Mouse (Mus musculus): ENCODE measurements around the gene Timp2. TPM values are rescaled to one million over a fixed set of nuclear protein-coding genes. Genes with fewer than 3 reads are reported as not detected.
A peak's percentile ranks its signal among the peaks of the same experiment; 100 is the strongest.

The Timp2 gene
- polyA plus RNA-seq, 1 experiment from 2014 or later = 88.4 TPM

DNA sequence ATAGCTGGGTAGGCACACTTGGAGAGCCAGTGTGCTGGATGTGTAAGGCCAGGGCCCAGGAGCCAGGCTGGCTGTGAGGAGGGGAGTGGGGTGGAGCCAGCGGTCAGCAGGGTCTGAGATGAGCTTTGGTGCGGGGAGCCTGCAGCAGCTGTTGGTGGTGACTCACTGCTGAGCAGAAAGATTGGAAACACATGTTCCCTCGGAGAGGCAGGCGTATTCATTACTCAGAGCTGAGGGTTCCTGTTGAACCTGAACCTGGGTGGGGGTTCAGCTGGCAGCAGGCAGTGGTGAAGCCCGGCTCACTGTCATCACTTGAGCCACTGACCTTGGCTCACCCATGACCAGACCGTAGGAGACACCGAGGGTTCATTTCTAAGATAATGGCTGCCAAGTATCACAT, 9.6 kb upstream of the Timp2 start:
- Histone ChIP-seq H3K36me3 (ENCODE audit: insufficient read depth, low read length) (no peaks in the 10 kb centered on the region), H3K4me2 (ENCODE audit: low read length) (no peak overlapping the region), H3K9me3 (replicated peaks; ENCODE audit: low read length) (no peaks in the 10 kb centered on the region), H3K27me3 (ENCODE audit: insufficient read depth, low read length) (no peaks in the 10 kb centered on the region), H3K9ac (ENCODE audit: low read depth, low read length) (no peak overlapping the region), H3K4me1 (replicated peaks; ENCODE audit: insufficient read depth, low read length) (peaks cover 26% of the 10 kb centered on the region), H3K4me3 (replicated peaks; ENCODE audit: low read depth, low read length) (no peak overlapping the region), H3K27ac (peak overlapping the region; percentile 47; the same call in 1 of the 2 replicates)
- WGBS = 37% methylated on average over 7 of the region's 7 CpGs
- peak; percentile 87 for DNase-seq (ENCODE audit: low spot score)
- TF ChIP-seq CTCF (IDR thresholded peaks at IDR 0.05; ENCODE audit: low read depth) = no peak
- peak; percentile 23 for ATAC-seq (replicated peaks; ENCODE audit: low FRiP score, low read depth)

- H3K9ac ChIP-seq (ENCODE audit: low read depth, low read length) = no peak overlapping the region
- DNase-seq (ENCODE audit: low spot score) (no peak), ATAC-seq (replicated peaks; ENCODE audit: low FRiP score, low read depth) (no peak)
- H3K36me3 ChIP-seq (ENCODE audit: insufficient read depth, low read length) = no peaks in the 10 kb centered on the region
- peaks cover 26% of the 10 kb centered on the region for H3K4me1 ChIP-seq (replicated peaks; ENCODE audit: insufficient read depth, low read length)
- H3K27ac ChIP-seq = no peak overlapping the region
- H3K27me3 ChIP-seq (ENCODE audit: insufficient read depth, low read length) = no peaks in the 10 kb centered on the region
- H3K4me3 ChIP-seq (replicated peaks; ENCODE audit: low read depth, low read length) = no peak overlapping the region
- TF ChIP-seq CTCF (IDR thresholded peaks at IDR 0.05; ENCODE audit: low read depth) = no peak
- no peaks in the 10 kb centered on the region for H3K9me3 ChIP-seq (replicated peaks; ENCODE audit: low read length)
- WGBS = 80% methylated on average over 4 of the region's 4 CpGs
- no peak overlapping the region for H3K4me2 ChIP-seq (ENCODE audit: low read length)
Observed at GRCm38 (mm10) chr11:118364021-118364420, 8.5 kb upstream of the Timp2 start.

DNA sequence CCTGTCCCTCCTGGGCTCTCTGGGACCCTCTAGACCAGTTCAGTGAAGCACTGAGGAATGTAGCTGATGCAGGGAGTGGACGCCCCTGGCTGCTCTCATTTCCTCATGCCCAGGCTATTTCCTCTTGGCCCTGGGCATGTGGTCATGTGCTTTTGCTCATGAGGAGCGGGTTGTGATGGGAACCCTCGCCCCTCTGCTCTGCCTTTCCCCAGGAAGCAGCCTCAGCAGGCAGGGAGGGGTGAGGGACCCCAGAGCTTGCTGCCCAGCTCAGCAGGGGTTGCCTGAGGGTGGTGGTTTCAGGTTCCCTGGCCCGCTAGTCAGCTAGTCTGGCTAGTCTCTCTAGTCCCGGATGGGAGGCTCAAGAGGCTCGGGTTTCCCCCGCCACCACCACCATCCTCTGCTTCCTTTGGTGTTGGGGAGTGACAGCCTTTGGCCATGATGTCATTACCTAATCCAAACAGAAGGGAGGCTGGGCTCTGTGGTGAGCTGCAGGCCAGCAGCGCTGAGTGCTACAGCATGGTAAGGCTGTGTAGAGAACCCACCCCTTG, 7.5 kb upstream of the Timp2 start:
- Histone ChIP-seq H3K4me3 (replicated peaks; ENCODE audit: low read depth, low read length) (no peak overlapping the region), H3K9ac (ENCODE audit: low read depth, low read length) (peak overlapping the region; percentile 42; the same call in 1 of the 2 replicates), H3K36me3 (ENCODE audit: insufficient read depth, low read length) (no peaks in the 10 kb centered on the region), H3K4me1 (replicated peaks; ENCODE audit: insufficient read depth, low read length) (peaks cover 26% of the 10 kb centered on the region), H3K27ac (peak overlapping the region; percentile 83), H3K4me2 (ENCODE audit: low read length) (peak overlapping the region; percentile 30; the same call in 1 of the 2 replicates), H3K27me3 (ENCODE audit: insufficient read depth, low read length) (no peaks in the 10 kb centered on the region), H3K9me3 (replicated peaks; ENCODE audit: low read length) (no peaks in the 10 kb centered on the region)
- ATAC-seq (replicated peaks; ENCODE audit: low FRiP score, low read depth) (peak; percentile 81), DNase-seq (ENCODE audit: low spot score) (peak; percentile 94)
- TF ChIP-seq CTCF (IDR thresholded peaks at IDR 0.05; ENCODE audit: low read depth) = no peak
- WGBS = under 1% methylated on average over 8 of the region's 8 CpGs

- Histone ChIP-seq H3K4me2 (ENCODE audit: low read length) (no peak overlapping the region; the same call in 1 of the 2 replicates), H3K36me3 (ENCODE audit: insufficient read depth, low read length) (no peaks in the 10 kb centered on the region), H3K9me3 (replicated peaks; ENCODE audit: low read length) (no peaks in the 10 kb centered on the region), H3K4me1 (replicated peaks; ENCODE audit: insufficient read depth, low read length) (peaks cover 26% of the 10 kb centered on the region), H3K27ac (peak overlapping the region; percentile 83), H3K4me3 (replicated peaks; ENCODE audit: low read depth, low read length) (no peak overlapping the region), H3K27me3 (ENCODE audit: insufficient read depth, low read length) (no peaks in the 10 kb centered on the region), H3K9ac (ENCODE audit: low read depth, low read length) (0 out of 2 replicates have a peak overlapping the region, but pooled peaks have one; percentile 42)
- peak; percentile 23 for DNase-seq (ENCODE audit: low spot score)
- no peak for TF ChIP-seq CTCF (IDR thresholded peaks at IDR 0.05; ENCODE audit: low read depth)
- ATAC-seq (replicated peaks; ENCODE audit: low FRiP score, low read depth) = no peak
- WGBS = 9% methylated on average over 1 of the region's 1 CpGs
Observed at GRCm38 (mm10) chr11:118362501-118362900, 7.0 kb upstream of the Timp2 start.

GRCm38 (mm10) chr11:118360907-118361341, 5.4 kb upstream of the Timp2 start:
- H3K27ac ChIP-seq = no peak overlapping the region
- ATAC-seq (replicated peaks; ENCODE audit: low FRiP score, low read depth) = no peak
- no peak overlapping the region for H3K4me3 ChIP-seq (replicated peaks; ENCODE audit: low read depth, low read length)
- H3K4me2 ChIP-seq (ENCODE audit: low read length) = no peak overlapping the region
- peaks cover 26% of the 10 kb centered on the region for H3K4me1 ChIP-seq (replicated peaks; ENCODE audit: insufficient read depth, low read length)
- H3K9me3 ChIP-seq (replicated peaks; ENCODE audit: low read length) = no peaks in the 10 kb centered on the region
- H3K27me3 ChIP-seq (ENCODE audit: insufficient read depth, low read length) = no peaks in the 10 kb centered on the region
- H3K36me3 ChIP-seq (ENCODE audit: insufficient read depth, low read length) = no peaks in the 10 kb centered on the region
- WGBS = 41% methylated on average over 10 of the region's 10 CpGs
- peak; percentile 17 for DNase-seq (ENCODE audit: low spot score)
- no peak overlapping the region for H3K9ac ChIP-seq (ENCODE audit: low read depth, low read length)
- TF ChIP-seq CTCF (IDR thresholded peaks at IDR 0.05; ENCODE audit: low read depth) = no peak

- ATAC-seq (replicated peaks; ENCODE audit: low FRiP score, low read depth) (no peak), DNase-seq (ENCODE audit: low spot score) (no peak)
- no peak overlapping the region for H3K9ac ChIP-seq (ENCODE audit: low read depth, low read length)
- 51% methylated on average over 7 of the region's 7 CpGs for WGBS
- H3K36me3 ChIP-seq (ENCODE audit: insufficient read depth, low read length) = no peaks in the 10 kb centered on the region
- no peak overlapping the region for H3K27ac ChIP-seq
- peaks cover 26% of the 10 kb centered on the region for H3K4me1 ChIP-seq (replicated peaks; ENCODE audit: insufficient read depth, low read length)
- H3K4me2 ChIP-seq (ENCODE audit: low read length) = no peak overlapping the region
- no peaks in the 10 kb centered on the region for H3K27me3 ChIP-seq (ENCODE audit: insufficient read depth, low read length)
- no peaks in the 10 kb centered on the region for H3K9me3 ChIP-seq (replicated peaks; ENCODE audit: low read length)
- TF ChIP-seq CTCF (IDR thresholded peaks at IDR 0.05; ENCODE audit: low read depth) = no peak
- no peak overlapping the region for H3K4me3 ChIP-seq (replicated peaks; ENCODE audit: low read depth, low read length)
Observed at GRCm38 (mm10) chr11:118360491-118360890, 5.0 kb upstream of the Timp2 start.
